Mouse (Mus musculus) ES-Bruce4 (cell line): ENCODE results near the gene Cdh13. TPM values are rescaled to one million over a fixed set of nuclear protein-coding genes. Genes with fewer than 3 reads are reported as not detected.
A peak's percentile ranks its signal among the peaks of the same experiment; 100 is the strongest.
"Not testable (repeated sequence)": the region's sequence is repeated elsewhere in the genome, so short reads cannot be mapped to it uniquely, and the experiment has no call there.

Experiments
- H3K27ac ChIP-seq: 2 replicates; pipeline ENCODE4 v1.5.1; 2012; ENCODE audit warnings: low read length, inconsistent platforms; ENCODE audit not compliant: insufficient read depth
- H3K27me3 ChIP-seq: 2 replicates; pipeline ENCODE4 v1.6.1; 2012; ENCODE audit warnings: mild to moderate bottlenecking, low read length, inconsistent platforms; ENCODE audit not compliant: control insufficient read depth, poor library complexity, insufficient read depth, severe bottlenecking
- H3K36me3 ChIP-seq: 2 replicates; pipeline ENCODE4 v1.6.1; 2012; ENCODE audit warnings: inconsistent platforms, mild to moderate bottlenecking, low read length, moderate library complexity; ENCODE audit not compliant: control insufficient read depth, poor library complexity, insufficient read depth, severe bottlenecking
- H3K4me1 ChIP-seq: one replicate; pipeline ENCODE4 v1.8.1; 2011; ENCODE audit warnings: low read length; ENCODE audit not compliant: control insufficient read depth, insufficient read depth
- H3K4me3 ChIP-seq: 2 replicates; pipeline ENCODE4 v1.5.1; 2011; ENCODE audit warnings: low read depth, mild to moderate bottlenecking, low read length
- H3K9ac ChIP-seq: 2 replicates; pipeline ENCODE4 v1.6.1; 2012; ENCODE audit warnings: low read depth, mild to moderate bottlenecking, inconsistent platforms; ENCODE audit not compliant: poor library complexity, severe bottlenecking
- H3K9me3 ChIP-seq: replicated peaks from 2 replicates; pipeline ENCODE4 v1.6.1; 2012; ENCODE audit warnings: mild to moderate bottlenecking, low read length, inconsistent platforms; ENCODE audit not compliant: control insufficient read depth, poor library complexity, insufficient read depth, severe bottlenecking
- CTCF ChIP-seq: IDR thresholded peaks from one replicate; pipeline ENCODE4 v1.8.1; 2011; ENCODE audit warnings: low read depth, low read length
- EP300 ChIP-seq: IDR thresholded peaks from 2 replicates; pipeline ENCODE4 v1.6.1; 2011; ENCODE audit warnings: low read depth, low read length; ENCODE audit not compliant: insufficient read depth
- POLR2A ChIP-seq: IDR thresholded peaks from one replicate; pipeline ENCODE4 v1.8.1; 2011; ENCODE audit warnings: low read length; ENCODE audit not compliant: insufficient read depth
- polyA plus RNA-seq: library from polyadenylated mRNA; stranded (reverse); fragments of >200 nt; gene quantifications from 2 replicates; pipeline ENCODE4 v1.2.4, GENCODE M21; 2011; ENCODE audit warnings: low read depth; ENCODE audit not compliant: missing spikeins, insufficient read depth, insufficient read length

Gene Cdh13
- polyA plus RNA-seq, 1 experiment: 2.0 TPM

GRCm38 (mm10) chr8:118749191-118749590 is 465.7 kb downstream of the Cdh13 start:
- no peaks in the 10 kb centered on the region for H3K36me3 ChIP-seq
- no peak overlapping the region for H3K27ac ChIP-seq
- no peaks in the 10 kb centered on the region for H3K27me3 ChIP-seq
- no peak overlapping the region for H3K9ac ChIP-seq
- no peaks in the 10 kb centered on the region for H3K4me1 ChIP-seq
- no peak overlapping the region for H3K4me3 ChIP-seq
- TF ChIP-seq CTCF (no peak), POLR2A (no peak), EP300 (no peak)
- no peaks in the 10 kb centered on the region for H3K9me3 ChIP-seq

GRCm38 (mm10) chr8:118749786-118750185 is 466.3 kb downstream of the Cdh13 start:
- Histone ChIP-seq H3K9me3 (no peaks in the 10 kb centered on the region), H3K9ac (no peak overlapping the region), H3K4me1 (no peaks in the 10 kb centered on the region), H3K27ac (no peak overlapping the region), H3K27me3 (no peaks in the 10 kb centered on the region), H3K36me3 (no peaks in the 10 kb centered on the region), H3K4me3 (no peak overlapping the region)
- TF ChIP-seq POLR2A (no peak), EP300 (no peak), CTCF (no peak)

- no peaks in the 10 kb centered on the region for H3K4me1 ChIP-seq
- no peak overlapping the region for H3K27ac ChIP-seq
Observed at GRCm38 (mm10) chr8:118753710-118754109, 470.2 kb downstream of the Cdh13 start.

GRCm38 (mm10) chr8:118754119-118754518 is 470.6 kb downstream of the Cdh13 start:
- TF ChIP-seq POLR2A: no peak
- TF ChIP-seq EP300: no peak
- TF ChIP-seq CTCF: no peak
- H3K36me3 ChIP-seq: no peaks in the 10 kb centered on the region
- H3K9ac ChIP-seq: no peak overlapping the region
- H3K4me1 ChIP-seq: no peaks in the 10 kb centered on the region
- H3K9me3 ChIP-seq: no peaks in the 10 kb centered on the region
- no peak overlapping the region for H3K4me3 ChIP-seq
- no peak overlapping the region for H3K27ac ChIP-seq
- H3K27me3 ChIP-seq: no peaks in the 10 kb centered on the region

More at GRCm38 (mm10) chr8:118753710-118754109, 470.2 kb downstream of the Cdh13 start:
- H3K4me3 ChIP-seq: no peak overlapping the region
- TF ChIP-seq EP300: no peak
- TF ChIP-seq POLR2A: no peak
- TF ChIP-seq CTCF: no peak
- no peaks in the 10 kb centered on the region for H3K9me3 ChIP-seq
- no peak overlapping the region for H3K9ac ChIP-seq
- H3K36me3 ChIP-seq: no peaks in the 10 kb centered on the region
- no peaks in the 10 kb centered on the region for H3K27me3 ChIP-seq

- peak overlapping the region; percentile 32; the same call in 1 of the 2 replicates for H3K27ac ChIP-seq
- H3K36me3 ChIP-seq, H3K9ac ChIP-seq, H3K27me3 ChIP-seq, H3K4me3 ChIP-seq, H3K4me1 ChIP-seq: not testable (repeated sequence)
- H3K9me3 ChIP-seq: peaks cover 11% of the 10 kb centered on the region; the same call in 1 of the 2 replicates
Observed at GRCm38 (mm10) chr8:118777507-118777906, 494.0 kb downstream of the Cdh13 start.

GRCm38 (mm10) chr8:118778374-118778773 is 494.8 kb downstream of the Cdh13 start:
- Histone ChIP-seq H3K4me1 (no peaks in the 10 kb centered on the region), H3K27me3 (no peaks in the 10 kb centered on the region; the same call in 1 of the 2 replicates), H3K9me3 (peaks cover 11% of the 10 kb centered on the region; the same call in 1 of the 2 replicates), H3K36me3 (no peaks in the 10 kb centered on the region), H3K9ac (no peak overlapping the region), H3K4me3 (no peak overlapping the region), H3K27ac (no peak overlapping the region)
- TF ChIP-seq CTCF (no peak), EP300 (no peak), POLR2A (no peak)
